9 mouse cellular contexts compared by ENCODE assay signal in genomic region chr11:72489397-72489796, GRCm38 (mm10). TPM values are rescaled to one million over a fixed set of nuclear protein-coding genes. Genes with fewer than 3 reads are reported as not detected.
A peak's percentile ranks its signal among the peaks of the same experiment; 100 is the strongest.
DNase-seq lines count a peak whose midpoint lies in the region; ATAC-seq and TF ChIP-seq lines count a peak whose summit lies in the region.
"Had no signal": no experiment of that assay in that cellular context is flagged by ENCODE, and none has a peak within 500 bp of the region (broad histone marks: within the 10 kb centered on the region; RNA-seq: fewer than 3 reads in every experiment).

No protein-coding gene starts in this region.

- H3K27ac ChIP-seq in kidney, embryonic 14.5 days (ENCODE audit: low read depth, low read length), result no peak overlapping the region
- no peak overlapping the region for H3K27ac ChIP-seq in MEL (ENCODE audit: control insufficient read depth, low read depth, low read length)
- H3K27ac ChIP-seq in forebrain, embryonic 14.5 days (ENCODE audit: low read depth, low read length), result peak overlapping the region; percentile 82
- H3K27ac ChIP-seq in lung, postnatal 0 days (ENCODE audit: low read length), result peak overlapping the region; percentile 43; the same call in 1 of the 2 replicates

- no peaks in the 10 kb centered on the region for H3K79me2 ChIP-seq in MEL (ENCODE audit: control insufficient read depth, insufficient read depth, low read length, poor library complexity)

- H3K4me3 ChIP-seq in kidney, embryonic 14.5 days (ENCODE audit: low read length), result peak overlapping the region; percentile 55
- peak overlapping the region; percentile 21 to 51; a peak in 3 of 4 replicates for H3K4me3 ChIP-seq in MEL (ENCODE audit: control insufficient read depth in 1 of 2, insufficient read depth in 1 of 2, low read depth in 2 of 2, low read length in 2 of 2)
- peak overlapping the region; percentile 63 for H3K4me3 ChIP-seq in forebrain, embryonic 14.5 days (ENCODE audit: low read depth, low read length)
- H3K4me3 ChIP-seq in lung, postnatal 0 days (ENCODE audit: low read depth, low read length), result peak overlapping the region; percentile 71

- H3K4me1 ChIP-seq in kidney, embryonic 14.5 days (ENCODE audit: control insufficient read depth, insufficient read depth, low read length), result peaks cover 12% of the 10 kb centered on the region
- peaks cover 0 to 20% of the 10 kb centered on the region in 2 experiments; a peak in 2 of 4 replicates for H3K4me1 ChIP-seq in MEL (ENCODE audit: control insufficient read depth in 1 of 2, insufficient read depth in 2 of 2, low read length in 2 of 2)
- peaks cover 9% of the 10 kb centered on the region for H3K4me1 ChIP-seq in forebrain, embryonic 14.5 days (ENCODE audit: control insufficient read depth, insufficient read depth, low read length)
- H3K4me1 ChIP-seq in lung, postnatal 0 days (ENCODE audit: insufficient read depth, low read depth, low read length), result peaks cover 11% of the 10 kb centered on the region; the same call in 1 of the 2 replicates

- no peaks in the 10 kb centered on the region for H3K36me3 ChIP-seq in kidney, embryonic 14.5 days (ENCODE audit: control insufficient read depth, insufficient read depth, low read length)
- H3K36me3 ChIP-seq in MEL (ENCODE audit: control insufficient read depth in 1 of 2, insufficient read depth in 2 of 2, low read length in 2 of 2), result peaks cover 0 to 8% of the 10 kb centered on the region in 2 experiments; a peak in 2 of 4 replicates
- no peaks in the 10 kb centered on the region for H3K36me3 ChIP-seq in forebrain, embryonic 14.5 days (ENCODE audit: control insufficient read depth, insufficient read depth, low read length)
- H3K36me3 ChIP-seq in lung, postnatal 0 days (ENCODE audit: insufficient read depth, low read length), result no peaks in the 10 kb centered on the region

- no peak for TF ChIP-seq POLR2A in MEL (IDR thresholded peaks at IDR 0.05; ENCODE audit: control insufficient read depth in 1 of 2, insufficient read depth in 1 of 2, low read depth in 1 of 2, low read length in 2 of 2, poor library complexity in 1 of 2)

- peak overlapping the region; percentile 52 for H3K9ac ChIP-seq in kidney, embryonic 14.5 days (ENCODE audit: low read depth, low read length)
- H3K9ac ChIP-seq in MEL (ENCODE audit: control insufficient read depth, low read depth, low read length, poor library complexity, severe bottlenecking), result peak overlapping the region; percentile 23
- peak overlapping the region; percentile 86 for H3K9ac ChIP-seq in forebrain, embryonic 14.5 days (ENCODE audit: low read length)
- H3K9ac ChIP-seq in lung, postnatal 0 days (replicated peaks; ENCODE audit: low read depth), result peak overlapping the region; percentile 46

- TF ChIP-seq RAD21 in MEL (IDR thresholded peaks at IDR 0.05; ENCODE audit: low read depth, low read length), result no peak

- 2% methylated on average over 32 of the region's 42 CpGs for WGBS in kidney, embryonic 14.5 days
- under 1% methylated on average over 21 of the region's 42 CpGs for WGBS in forebrain, embryonic 14.5 days
- 0% methylated on average over 15 of the region's 42 CpGs for WGBS in lung, postnatal 0 days

- peaks cover 23% of the 10 kb centered on the region for H3K27me3 ChIP-seq in kidney, embryonic 14.5 days (ENCODE audit: control insufficient read depth, insufficient read depth, low read length)
- H3K27me3 ChIP-seq in MEL (ENCODE audit: control insufficient read depth in 1 of 2, insufficient read depth in 2 of 2, low read length in 2 of 2), result peaks cover 0 to 9% of the 10 kb centered on the region in 2 experiments; a peak in 2 of 4 replicates
- peaks cover 2% of the 10 kb centered on the region; the same call in 1 of the 2 replicates for H3K27me3 ChIP-seq in forebrain, embryonic 14.5 days (replicated peaks; ENCODE audit: control insufficient read depth, insufficient read depth, low read length)
- 0 out of 2 replicates have a peak, but pooled peaks cover 3% of the 10 kb centered on the region for H3K27me3 ChIP-seq in lung, postnatal 0 days (replicated peaks; ENCODE audit: insufficient read depth, low read length)

- peak overlapping the region; percentile 99 for H3K4me2 ChIP-seq in kidney, embryonic 14.5 days (replicated peaks; ENCODE audit: low read depth, low read length)
- peak overlapping the region; percentile 85 for H3K4me2 ChIP-seq in forebrain, embryonic 14.5 days (ENCODE audit: low read length)
- peak overlapping the region; percentile 98 for H3K4me2 ChIP-seq in lung, postnatal 0 days (replicated peaks; ENCODE audit: low read depth, low read length)

- TF ChIP-seq EP300 in MEL (IDR thresholded peaks at IDR 0.05; ENCODE audit: low read depth in 1 of 2, low read length in 2 of 2), result no peak
- no peak for TF ChIP-seq EP300 in lung, postnatal 0 days (IDR thresholded peaks at IDR 0.05)

- TF ChIP-seq CTCF in MEL (IDR thresholded peaks at IDR 0.05 in 2 of 3, conservative IDR thresholded peaks at IDR 0.05 in 1 of 3; ENCODE audit: control insufficient read depth in 1 of 3, insufficient read depth in 1 of 3, low read depth in 2 of 3, low read length in 3 of 3, poor library complexity in 1 of 3, severe bottlenecking in 1 of 3), result no peak
- TF ChIP-seq CTCF in lung, postnatal 0 days (IDR thresholded peaks at IDR 0.05), result no peak

- no peaks in the 10 kb centered on the region for H3K9me3 ChIP-seq in kidney, embryonic 14.5 days (ENCODE audit: control insufficient read depth, low read length)
- H3K9me3 ChIP-seq in MEL (replicated peaks; ENCODE audit: insufficient read depth, low read length), result no peaks in the 10 kb centered on the region
- no peaks in the 10 kb centered on the region for H3K9me3 ChIP-seq in forebrain, embryonic 14.5 days (replicated peaks; ENCODE audit: control insufficient read depth, low read length)
- H3K9me3 ChIP-seq in lung, postnatal 0 days (ENCODE audit: low read length), result no peaks in the 10 kb centered on the region

- ATAC-seq in kidney, embryonic 14.5 days (ENCODE audit: low FRiP score, low TSS enrichment), result peak; percentile 18; the same call in 1 of the 2 replicates
- ATAC-seq in forebrain, embryonic 14.5 days, result peak; percentile 11; the same call in 1 of the 2 replicates
- peak; percentile 3; the same call in 1 of the 2 replicates for ATAC-seq in lung, postnatal 0 days

- no peak for DNase-seq in kidney, postnatal 25 days
- no peak for DNase-seq in MEL (ENCODE audit: low read depth, low spot score)
- DNase-seq in forebrain, embryonic 14.5 days (ENCODE audit: low spot score), result no peak
- no peak for DNase-seq in lung, postnatal 0 days (ENCODE audit: low spot score)
- no peak for DNase-seq in gastrocnemius, adult 18-20 months (ENCODE audit: low spot score)
- DNase-seq in cerebellum, adult 18-20 months, result no peak
- no peak for DNase-seq in layer of hippocampus, postnatal 14 days (ENCODE audit: low spot score in 2 of 2)

TF ChIP-seq in MEL, 35 proteins besides CTCF, POLR2A, EP300 and RAD21 (continues in another document):
- no peak for TF ChIP-seq GABPA (IDR thresholded peaks at IDR 0.05; ENCODE audit: low read depth, low read length)
- TF ChIP-seq POLR2AphosphoS5 (IDR thresholded peaks at IDR 0.05; ENCODE audit: borderline replicate concordance, low read depth, low read length), result no peak
- TF ChIP-seq TCF12 (IDR thresholded peaks at IDR 0.05; ENCODE audit: low read depth, low read length), result no peak
- TF ChIP-seq BHLHE40 (IDR thresholded peaks at IDR 0.05; ENCODE audit: borderline replicate concordance, low read depth, low read length), result no peak
- TF ChIP-seq ZMIZ1 (IDR thresholded peaks at IDR 0.05; ENCODE audit: low read depth, low read length), result no peak
- no peak for TF ChIP-seq KAT2A (conservative IDR thresholded peaks at IDR 0.05; ENCODE audit: low read depth, low read length)
- TF ChIP-seq SIN3A (IDR thresholded peaks at IDR 0.05; ENCODE audit: low read length), result no peak
- no peak for TF ChIP-seq MEF2A (IDR thresholded peaks at IDR 0.05; ENCODE audit: extremely low read depth, insufficient replicate concordance, low read depth, low read length, poor library complexity, severe bottlenecking)
- no peak for TF ChIP-seq ZC3H11A (IDR thresholded peaks at IDR 0.05; ENCODE audit: low read depth, low read length)
- TF ChIP-seq ELF1 (IDR thresholded peaks at IDR 0.05; ENCODE audit: low read depth, low read length), result no peak
- TF ChIP-seq HCFC1 (IDR thresholded peaks at IDR 0.05; ENCODE audit: low read depth, low read length), result no peak
- TF ChIP-seq MAX (IDR thresholded peaks at IDR 0.05; ENCODE audit: low read length), result no peak
- TF ChIP-seq NRF1 (IDR thresholded peaks at IDR 0.05; ENCODE audit: insufficient read depth, low read depth, low read length, poor library complexity, severe bottlenecking), result no peak
- TF ChIP-seq USF1 (IDR thresholded peaks at IDR 0.05; ENCODE audit: low read depth, low read length), result no peak

RNA-seq across cellular contexts. Expression of gene Spns2, which starts 0.3 kb away (rescaled TPM):
- 2.0 and 2.4 TPM in 2 replicates for polyA plus RNA-seq in kidney, embryonic 14.5 days (2014; fragmentation: Nextera tagmentation; extraction: Ambion mirVana)
- total RNA-seq in MEL (2012; rRNA removed), result 0.33 and 0.58 TPM in 2 replicates
- 1 to 10 TPM in 1 of 2 experiments, not detected in 1; 3.0 TPM for polyA plus RNA-seq in MEL (2012; ENCODE audit: insufficient read depth in 1 of 2, insufficient read length in 2 of 2, low read depth in 1 of 2, low replicate concordance in 2 of 2, missing spikeins in 1 of 2)
- polyA plus RNA-seq in forebrain, embryonic 14.5 days (2014; fragmentation: Nextera tagmentation; extraction: Ambion mirVana), result 4.6 and 5.8 TPM in 2 replicates
- polyA plus RNA-seq in lung, postnatal 0 days (2015; fragmentation: Nextera tagmentation; extraction: Ambion mirVana), result 11.1 and 12.2 TPM in 2 replicates
- total RNA-seq in gastrocnemius, adult 18-20 months (2021), result 10 to 100 TPM; 26.5 to 42.7 TPM
- 10 to 100 TPM; 85.1 to 85.6 TPM for total RNA-seq in layer of hippocampus, postnatal 14 days (2021)

RNA-seq across cellular contexts. Expression of gene Mybbp1a, which starts 48.2 kb away (rescaled TPM):
- polyA plus RNA-seq in kidney, embryonic 14.5 days (2014; fragmentation: Nextera tagmentation; extraction: Ambion mirVana), result 129 and 173 TPM in 2 replicates
- 328 and 344 TPM in 2 replicates for total RNA-seq in MEL (2012; rRNA removed)
- polyA plus RNA-seq in MEL (2012; ENCODE audit: insufficient read depth in 1 of 2, insufficient read length in 2 of 2, low read depth in 1 of 2, low replicate concordance in 2 of 2, missing spikeins in 1 of 2), result 1,000 to 10,000 TPM in 1 of 2 experiments, 100 to 1,000 TPM in 1; 602 to 3,394 TPM
- 80.5 and 82.1 TPM in 2 replicates for polyA plus RNA-seq in forebrain, embryonic 14.5 days (2014; fragmentation: Nextera tagmentation; extraction: Ambion mirVana)
- polyA plus RNA-seq in lung, postnatal 0 days (2015; fragmentation: Nextera tagmentation; extraction: Ambion mirVana), result 41.5 and 44.3 TPM in 2 replicates
- 10 to 100 TPM; 54.7 to 63.3 TPM for total RNA-seq in gastrocnemius, adult 18-20 months (2021)
- 10 to 100 TPM; 50.3 to 53.1 TPM for total RNA-seq in layer of hippocampus, postnatal 14 days (2021)

RNA-seq across cellular contexts. Expression of gene Ggt6, which starts 54.1 kb away (rescaled TPM):
- 0.31 and 0.76 TPM in 2 replicates for polyA plus RNA-seq in kidney, embryonic 14.5 days (2014; fragmentation: Nextera tagmentation; extraction: Ambion mirVana)
- not detected in 2 replicates for total RNA-seq in MEL (2012; rRNA removed)
- polyA plus RNA-seq in MEL (2012; ENCODE audit: insufficient read depth in 1 of 2, insufficient read length in 2 of 2, low read depth in 1 of 2, low replicate concordance in 2 of 2, missing spikeins in 1 of 2), result under 1 TPM in 1 of 2 experiments, not detected in 1; 0.04 TPM
- not detected in 2 replicates for polyA plus RNA-seq in forebrain, embryonic 14.5 days (2014; fragmentation: Nextera tagmentation; extraction: Ambion mirVana)
- 0.94 and 1.0 TPM in 2 replicates for polyA plus RNA-seq in lung, postnatal 0 days (2015; fragmentation: Nextera tagmentation; extraction: Ambion mirVana)
- total RNA-seq in gastrocnemius, adult 18-20 months (2021), result 1 to 10 TPM; 2.1 to 2.3 TPM
- total RNA-seq in layer of hippocampus, postnatal 14 days (2021), result not detected
- total RNA-seq: neutrophil, adult 5-6 weeks had no signal

Comparison
In these comparisons a context has a peak if more than half of its experiments do, and no peak if none do; other contexts are left out.
1. H3K27ac ChIP-seq: peak in forebrain, embryonic 14.5 days (single experiment) and lung, postnatal 0 days (single experiment); none in kidney, embryonic 14.5 days (single experiment) and MEL (single experiment).
2. H3K9ac ChIP-seq: peak in every context shown above with its lines; median percentile 86 in forebrain, embryonic 14.5 days; 52 in kidney, embryonic 14.5 days; 46 in lung, postnatal 0 days; 23 in MEL.
3. Peak in every context shown above with its lines, with median percentiles within 50 percentile points of each other: ATAC-seq, H3K4me2 ChIP-seq and H3K4me3 ChIP-seq.